Mouse (Mus musculus) lung, embryonic 15.5 days (tissue): ENCODE results near the gene Ptx3. TPM values are rescaled to one million over a fixed set of nuclear protein-coding genes. Genes with fewer than 3 reads are reported as not detected.

Experiments used
- ATAC-seq: fragments of 200-750 bp; cut with Nextera tagmentation; 2 replicates; pipeline ENCODE4 v1.8.0; 2017; ENCODE audit warnings: moderate number of reproducible peaks, borderline replicate concordance; ENCODE audit not compliant: low FRiP score, low TSS enrichment; ENCODE audit errors: extremely low read depth
- H3K27ac ChIP-seq: fragments of 300-500 bp; sonication (generic); 2 replicates; pipeline ENCODE4 v1.5.1; 2015; ENCODE audit warnings: moderate library complexity, mild to moderate bottlenecking, inconsistent platforms
- H3K27me3 ChIP-seq: fragments of 300-500 bp; sonication (generic); 2 replicates; pipeline ENCODE4 v1.6.1; 2015; ENCODE audit warnings: inconsistent platforms
- H3K36me3 ChIP-seq: fragments of 300-500 bp; sonication (generic); 2 replicates; pipeline ENCODE4 v1.6.1; 2015; ENCODE audit warnings: inconsistent platforms
- H3K4me1 ChIP-seq: fragments of 300-500 bp; sonication (generic); 2 replicates; pipeline ENCODE4 v1.6.1; 2015; ENCODE audit warnings: inconsistent platforms
- H3K4me2 ChIP-seq: fragments of 300-500 bp; sonication (generic); 2 replicates; pipeline ENCODE4 v1.6.1; 2015; ENCODE audit warnings: inconsistent platforms, mild to moderate bottlenecking, moderate library complexity
- H3K4me3 ChIP-seq: fragments of 300-500 bp; sonication (generic); 2 replicates; pipeline ENCODE4 v1.5.1; 2015; ENCODE audit warnings: mild to moderate bottlenecking, inconsistent platforms
- H3K9ac ChIP-seq: fragments of 300-500 bp; sonication (generic); 2 replicates; pipeline ENCODE4 v1.6.1; 2015; ENCODE audit warnings: inconsistent platforms
- H3K9me3 ChIP-seq: fragments of 300-500 bp; sonication (generic); 2 replicates; pipeline ENCODE4 v1.6.1; 2016; ENCODE audit warnings: inconsistent platforms
- WGBS: fragments of 180-500 bp; shearing (Covaris S2); methylation state at CpG from one replicate; pipeline ENCODE4 v1.1.7; 2015; 5-methylcytosine and 5-hydroxymethylcytosine counted together
- polyA plus RNA-seq: library from polyadenylated mRNA; unstranded; fragments of >200 nt; fragmentation: Nextera tagmentation; extraction: Ambion mirVana; gene quantifications from 2 replicates; pipeline ENCODE4 v1.2.1, GENCODE M21; 2015

Ptx3 gene
- polyA plus RNA-seq, 1 experiment from 2014 or later: 2.7 TPM

DNA sequence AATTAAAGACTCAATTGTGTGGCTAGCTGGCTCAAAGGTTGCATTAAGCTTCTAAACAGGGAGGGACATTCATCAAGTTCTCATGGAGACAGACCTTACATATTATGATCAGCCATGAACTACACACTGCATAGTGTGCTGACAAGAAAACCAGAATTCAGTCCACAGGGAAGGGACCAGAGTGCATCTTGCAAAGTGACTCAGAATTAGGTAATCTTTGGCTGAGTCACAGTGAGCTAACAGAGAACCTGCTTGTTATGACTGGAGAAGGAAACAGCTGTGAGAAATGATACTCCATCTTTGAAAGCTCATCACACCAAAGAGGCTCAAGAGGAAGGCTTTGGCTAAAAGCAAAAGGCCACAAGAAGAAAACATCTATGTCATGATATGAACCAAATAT lies 20.8 kb downstream of the Ptx3 start:
- Histone ChIP-seq H3K4me2 (no peak overlapping the region), H3K36me3 (no peaks in the 10 kb centered on the region), H3K9me3 (no peaks in the 10 kb centered on the region), H3K27me3 (no peaks in the 10 kb centered on the region), H3K27ac (no peak overlapping the region), H3K4me3 (no peak overlapping the region), H3K9ac (no peak overlapping the region), H3K4me1 (no peaks in the 10 kb centered on the region)
- ATAC-seq: no peak

DNA sequence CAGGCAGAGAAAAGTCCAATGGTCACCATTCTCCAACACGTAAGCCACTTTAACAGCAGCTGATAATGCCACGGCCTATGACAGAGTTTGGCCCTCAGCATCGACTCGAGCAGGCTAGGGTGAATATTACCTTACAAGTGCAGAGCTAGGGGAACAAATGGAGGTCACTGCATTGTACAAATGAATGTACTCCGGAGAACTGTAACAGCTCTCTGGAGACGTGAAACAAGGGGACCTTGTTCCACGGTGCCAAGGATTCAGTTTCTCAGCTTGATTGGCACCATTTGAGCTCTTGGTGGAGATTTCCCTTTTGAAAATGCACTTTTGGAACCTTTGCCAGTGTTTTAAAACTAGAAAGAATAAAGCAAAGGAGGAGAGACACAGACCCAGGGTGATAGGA lies 32.1 kb downstream of the Ptx3 start:
- H3K4me1 ChIP-seq: no peaks in the 10 kb centered on the region
- no peaks in the 10 kb centered on the region for H3K9me3 ChIP-seq
- no peak overlapping the region for H3K4me3 ChIP-seq
- H3K36me3 ChIP-seq: no peaks in the 10 kb centered on the region
- H3K27me3 ChIP-seq: no peaks in the 10 kb centered on the region
- no peak overlapping the region for H3K27ac ChIP-seq
- ATAC-seq: no peak
- 82% methylated on average over 7 of the region's 7 CpGs for whole genome bisulfite sequencing
- no peak overlapping the region for H3K4me2 ChIP-seq
- H3K9ac ChIP-seq: no peak overlapping the region

GRCm38 (mm10) chr3:66254504-66255105 lies 34.9 kb downstream of the Ptx3 start:
- H3K27ac ChIP-seq: no peak overlapping the region
- H3K27me3 ChIP-seq: no peaks in the 10 kb centered on the region
- H3K4me2 ChIP-seq: no peak overlapping the region
- no peak for ATAC-seq
- no peaks in the 10 kb centered on the region for H3K9me3 ChIP-seq
- no peaks in the 10 kb centered on the region for H3K36me3 ChIP-seq
- no peaks in the 10 kb centered on the region for H3K4me1 ChIP-seq
- WGBS: 64% methylated on average over 9 of the region's 9 CpGs
- H3K9ac ChIP-seq: no peak overlapping the region
- H3K4me3 ChIP-seq: no peak overlapping the region

GRCm38 (mm10) chr3:66262319-66262718 lies 42.6 kb downstream of the Ptx3 start:
- Histone ChIP-seq H3K4me3 (no peak overlapping the region), H3K27me3 (no peaks in the 10 kb centered on the region), H3K9ac (no peak overlapping the region), H3K9me3 (no peaks in the 10 kb centered on the region), H3K4me2 (no peak overlapping the region), H3K4me1 (no peaks in the 10 kb centered on the region), H3K36me3 (no peaks in the 10 kb centered on the region), H3K27ac (no peak overlapping the region)
- no peak for ATAC-seq
- 39% methylated on average over 5 of the region's 5 CpGs for WGBS

- WGBS: 69% methylated on average over 4 of the region's 4 CpGs
These were observed 43.6 kb downstream of the Ptx3 start for GRCm38 (mm10) chr3:66263270-66263669.

More at GRCm38 (mm10) chr3:66263270-66263669, 43.6 kb downstream of the Ptx3 start:
- no peaks in the 10 kb centered on the region for H3K36me3 ChIP-seq
- no peak overlapping the region for H3K4me2 ChIP-seq
- no peak overlapping the region for H3K27ac ChIP-seq
- no peaks in the 10 kb centered on the region for H3K9me3 ChIP-seq
- H3K27me3 ChIP-seq: no peaks in the 10 kb centered on the region
- no peak overlapping the region for H3K9ac ChIP-seq
- no peak for ATAC-seq
- no peaks in the 10 kb centered on the region for H3K4me1 ChIP-seq
- no peak overlapping the region for H3K4me3 ChIP-seq

Other genes starting within 250 kb of the Ptx3 start
- 5.4 and 6.0 TPM in 2 replicates for gene Veph1, start 76.9 kb downstream of the Ptx3 start, polyA plus RNA-seq